Mouse (Mus musculus) cerebral cortex, adult 2 months (tissue): ENCODE measurements around the gene Plcg2.

Experiments
- WGBS: fragments of 180-500 bp; shearing (Covaris S2); methylation state at CpG from one replicate; pipeline ENCODE4 v1.1.7; 2018; 5-methylcytosine and 5-hydroxymethylcytosine counted together

Gene Plcg2

DNA sequence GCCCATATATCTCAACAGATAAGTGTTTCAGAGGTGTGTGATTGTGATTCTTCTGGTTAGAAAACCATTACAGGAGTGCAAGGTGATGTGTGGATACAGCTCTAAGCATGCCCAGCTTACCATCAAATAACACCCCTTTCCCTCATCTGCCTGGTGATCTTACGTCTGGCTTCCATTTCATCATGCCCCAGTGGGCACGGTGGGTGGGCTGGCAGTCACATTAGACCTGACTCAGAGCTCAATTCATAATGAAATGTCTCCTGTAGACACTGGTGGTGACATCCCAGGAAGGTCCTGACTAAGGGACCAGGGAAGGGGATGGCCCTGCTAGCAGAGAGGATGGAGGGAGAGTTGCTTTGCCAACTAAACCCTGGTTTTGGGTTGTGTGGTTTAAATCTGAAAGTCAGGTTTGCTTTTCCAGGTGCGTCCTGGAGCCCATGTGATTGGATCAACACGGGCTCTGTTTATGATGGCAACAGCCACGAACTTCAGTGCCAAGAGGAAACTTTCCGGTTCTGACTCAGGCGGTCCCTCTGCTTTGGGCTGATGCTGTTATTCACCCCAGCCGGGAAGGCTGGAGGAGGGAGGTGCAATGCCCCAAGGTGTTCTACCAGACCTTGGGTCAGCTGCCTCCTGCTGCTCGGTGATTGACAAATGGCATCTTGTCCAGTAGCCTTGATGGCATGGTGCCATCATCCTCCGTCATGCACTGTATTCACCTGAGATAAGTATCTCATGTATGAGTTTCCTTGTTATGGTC is 9.7 kb upstream of the Plcg2 start:
- WGBS = 75% methylated on average over 10 of the region's 10 CpGs

DNA sequence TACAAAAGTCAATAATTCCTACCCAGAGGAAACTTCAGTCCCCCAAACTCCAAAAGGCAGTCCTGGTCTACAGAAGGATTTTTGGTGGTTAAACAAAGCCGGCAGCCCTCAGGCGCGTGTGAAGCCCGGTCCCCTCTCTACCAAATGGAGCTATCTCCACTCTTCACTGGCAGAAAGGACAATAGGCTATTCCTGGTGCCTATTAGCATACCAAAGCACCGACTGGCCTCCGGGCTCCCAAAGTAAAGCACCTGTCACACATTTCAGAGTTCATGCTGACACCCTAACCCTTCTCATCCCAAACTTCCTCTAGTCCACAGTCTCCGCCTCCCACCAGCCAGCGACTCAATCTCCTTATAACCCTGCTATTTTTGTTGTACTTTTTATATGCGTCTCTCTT is 4.5 kb upstream of the Plcg2 start:
- 48% methylated on average over 9 of the region's 9 CpGs for WGBS

DNA sequence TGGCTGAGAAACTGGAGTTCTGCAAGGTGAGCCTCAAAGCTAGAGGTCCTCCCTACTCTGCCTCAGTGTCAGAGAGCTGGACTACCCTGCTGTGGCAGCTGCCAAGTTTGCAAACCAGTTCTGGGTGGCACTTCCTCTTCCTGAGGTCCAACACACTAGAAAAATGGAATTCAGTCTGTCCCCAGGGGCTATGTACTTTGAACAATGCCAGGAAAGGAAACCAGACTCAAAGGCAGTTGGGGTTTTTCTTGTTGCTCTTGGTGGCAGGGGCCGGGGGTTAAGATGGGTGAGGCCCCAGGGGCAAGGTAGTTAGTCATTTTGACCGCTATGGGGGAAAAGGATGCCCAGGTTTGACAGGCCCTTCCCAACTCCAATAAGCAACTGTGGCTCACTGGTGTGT is 3.2 kb upstream of the Plcg2 start:
- 75% methylated on average over 2 of the region's 2 CpGs for WGBS

DNA sequence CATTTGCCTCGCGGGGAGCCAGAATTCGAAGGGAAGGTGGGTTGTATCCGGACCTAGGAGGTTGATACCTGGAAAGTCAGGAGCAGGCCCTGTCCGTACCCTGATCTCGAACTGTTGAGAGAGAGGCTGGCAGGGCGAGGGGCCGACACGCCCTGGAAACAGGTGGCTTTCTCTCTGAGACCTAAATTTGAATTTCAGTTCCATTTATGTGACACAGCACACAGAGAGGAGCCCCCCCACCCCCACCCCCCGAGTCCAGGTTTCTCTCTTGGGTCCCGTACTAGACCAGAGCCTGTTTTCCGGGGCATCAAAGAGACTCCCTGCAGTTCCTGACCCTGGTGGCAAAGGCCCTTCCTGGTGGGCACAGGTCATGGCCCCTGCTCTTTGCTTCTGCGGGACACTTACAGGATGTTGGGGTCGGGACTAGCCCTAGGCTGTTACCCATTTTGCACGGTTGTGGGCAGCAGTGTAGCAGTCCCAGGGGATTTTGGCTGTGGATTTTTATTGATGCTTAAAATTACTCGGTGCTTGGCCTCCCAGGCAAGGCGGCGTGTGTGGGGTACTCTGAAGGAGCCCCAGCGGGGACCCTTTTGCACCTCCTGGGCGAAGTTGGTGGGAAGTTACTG is 937 bp downstream of the Plcg2 start:
- WGBS = 32% methylated on average over 20 of the region's 20 CpGs

DNA sequence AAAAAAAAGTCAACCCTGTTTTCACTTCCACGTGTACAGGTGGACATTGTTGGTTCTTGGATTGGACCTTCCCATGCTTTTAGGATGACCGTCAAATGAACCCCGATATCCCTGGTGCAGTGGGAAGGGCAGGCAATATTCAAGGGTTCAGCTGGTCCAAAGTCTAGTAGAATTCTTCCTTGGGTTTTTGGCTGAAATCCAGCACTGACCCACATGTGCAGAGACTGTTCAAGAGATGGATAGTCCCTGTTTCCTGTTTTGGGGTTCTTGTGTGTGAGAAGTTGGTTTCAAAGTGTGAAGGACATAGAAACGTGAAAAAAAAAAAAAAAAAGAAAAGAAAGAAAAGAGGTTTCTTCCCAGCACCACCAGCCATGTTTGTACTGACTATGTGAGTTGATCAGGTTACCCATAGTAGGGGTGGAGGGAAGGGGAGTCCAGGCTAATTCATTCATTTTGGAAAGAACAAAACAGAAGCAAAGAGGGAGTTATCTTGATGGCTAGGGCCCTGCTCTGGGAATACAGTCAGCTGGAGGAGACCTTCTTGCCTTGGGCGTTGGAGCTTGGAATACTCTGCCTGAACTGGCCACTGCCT is 2.2 kb downstream of the Plcg2 start:
- 78% methylated on average over 5 of the region's 5 CpGs for WGBS

DNA sequence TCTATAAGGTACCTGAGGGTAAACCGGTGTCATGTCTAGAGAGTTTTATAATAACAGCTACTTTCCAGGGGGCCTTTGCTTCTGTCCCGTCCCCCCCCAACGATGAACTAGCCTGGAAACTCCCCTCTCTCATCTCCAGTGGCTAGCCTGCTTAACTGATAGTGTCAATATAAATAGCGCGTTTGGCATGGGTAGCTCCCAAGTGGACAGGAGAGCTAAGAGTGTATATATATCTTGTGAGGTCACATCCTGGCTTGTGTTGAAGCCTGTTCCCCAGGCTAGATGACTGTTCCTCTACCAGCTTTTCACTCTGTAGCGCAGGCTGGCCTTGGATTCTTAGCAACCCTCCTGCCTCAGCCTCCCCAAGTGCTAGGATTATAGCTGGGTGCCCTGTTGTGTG is 3.2 kb downstream of the Plcg2 start:
- WGBS = 93% methylated on average over 6 of the region's 6 CpGs

DNA sequence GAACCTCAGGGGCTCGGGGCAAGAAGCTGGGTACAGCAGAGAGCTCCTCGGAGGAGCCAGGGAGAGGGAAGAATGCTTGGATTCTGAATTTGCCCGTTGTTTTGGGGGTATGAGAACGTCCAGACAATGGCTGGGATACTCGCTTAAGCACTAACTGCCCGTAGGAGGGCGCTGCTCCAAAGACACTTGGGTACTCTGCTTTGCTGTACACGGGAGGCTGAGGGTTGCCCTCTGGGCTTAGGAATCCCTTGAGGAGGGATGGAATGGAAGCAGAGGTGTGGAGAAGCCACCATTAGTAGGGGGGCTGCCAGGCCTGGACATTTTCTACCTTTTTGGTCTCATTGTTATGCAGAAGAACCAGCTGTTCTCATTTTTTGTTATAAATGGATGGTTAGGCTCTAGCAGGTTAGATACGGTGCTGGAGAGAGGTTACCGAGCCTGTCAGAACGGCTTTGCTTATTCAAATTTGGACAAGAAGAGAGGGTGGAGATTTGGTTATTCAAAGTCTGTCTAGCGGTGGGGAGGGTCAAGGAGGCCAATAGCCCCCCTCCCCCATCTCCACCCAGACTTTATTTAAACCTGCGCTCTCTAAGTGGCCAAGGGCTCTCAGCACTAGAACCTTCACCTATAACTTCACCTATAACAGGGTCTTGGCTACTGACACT is 5.4 kb downstream of the Plcg2 start:
- WGBS = 78% methylated on average over 13 of the region's 13 CpGs

DNA sequence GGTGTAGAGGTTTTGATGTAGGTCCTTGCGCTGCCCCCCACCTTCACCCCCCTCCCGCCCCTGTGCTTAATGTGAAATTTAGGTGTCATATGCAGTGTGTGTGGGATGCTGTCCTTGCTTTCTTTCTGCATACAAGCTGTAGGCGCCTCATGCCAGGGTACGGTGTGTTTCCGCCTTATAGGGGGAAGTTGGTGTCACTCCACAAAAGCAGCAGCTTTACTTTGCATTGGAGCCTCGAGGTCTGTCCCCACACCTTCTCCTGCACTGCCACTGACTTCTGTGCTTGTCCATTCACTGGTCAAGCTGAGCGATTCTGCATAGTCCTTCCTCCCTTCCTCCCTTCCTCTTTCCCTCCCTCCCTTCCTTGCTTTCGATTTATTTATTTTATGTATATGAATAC is 9.6 kb downstream of the Plcg2 start:
- WGBS = 85% methylated on average over 8 of the region's 8 CpGs

DNA sequence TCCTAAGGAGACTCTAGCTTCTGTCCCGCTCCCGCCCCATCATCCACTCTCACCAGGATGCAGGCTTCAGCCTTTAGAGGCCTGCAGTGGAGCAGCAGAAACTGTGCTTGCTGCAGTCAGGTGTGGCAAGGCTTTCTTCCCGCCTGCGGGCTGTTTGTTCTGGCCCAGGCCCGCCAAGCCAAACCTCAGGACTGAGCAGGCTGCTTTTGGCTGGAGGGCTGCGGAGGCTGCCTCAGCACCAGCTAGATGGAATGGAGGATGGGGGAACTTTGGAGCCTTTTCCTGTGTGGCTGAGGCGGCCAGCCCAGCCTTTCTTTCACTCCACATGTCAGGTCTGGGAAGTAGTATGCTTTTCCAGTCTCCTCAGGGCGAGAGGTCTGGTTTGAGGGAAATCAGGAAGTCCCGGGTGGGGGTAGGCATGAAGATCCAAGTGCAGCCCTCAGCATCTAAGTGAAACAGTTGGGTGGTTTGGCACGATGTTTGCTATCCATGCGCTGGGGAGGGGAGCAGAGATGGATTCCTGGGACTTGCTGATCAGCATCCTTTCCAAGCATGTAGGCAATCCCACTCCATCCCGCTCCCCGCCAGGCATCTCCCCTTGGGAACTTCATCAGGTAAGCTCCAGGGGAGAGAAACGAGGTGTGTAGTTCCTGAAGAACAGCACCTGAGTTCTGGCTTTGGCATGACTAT is 18.9 kb downstream of the Plcg2 start:
- WGBS = 67% methylated on average over 14 of the region's 14 CpGs

DNA sequence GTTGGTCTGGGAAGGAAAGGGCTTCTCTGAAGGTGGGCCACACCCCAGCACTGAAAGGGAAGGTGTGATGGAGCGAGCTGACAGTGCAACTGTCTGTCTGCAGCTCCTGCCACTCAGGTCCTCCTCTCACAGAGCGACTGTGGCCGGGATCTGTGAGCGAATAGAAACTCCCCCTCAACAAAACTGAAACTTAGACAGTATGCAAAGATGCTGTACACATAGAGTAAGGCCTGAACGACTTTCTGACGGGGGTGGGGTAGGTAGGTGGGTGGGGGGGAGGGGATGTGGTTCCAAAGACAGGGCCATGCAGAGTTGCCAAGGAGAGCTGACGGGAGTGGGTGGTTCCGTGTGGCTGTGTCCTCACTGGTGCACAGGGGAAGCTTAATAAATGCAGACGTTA is 19.8 kb downstream of the Plcg2 start:
- WGBS = 54% methylated on average over 9 of the region's 9 CpGs

DNA sequence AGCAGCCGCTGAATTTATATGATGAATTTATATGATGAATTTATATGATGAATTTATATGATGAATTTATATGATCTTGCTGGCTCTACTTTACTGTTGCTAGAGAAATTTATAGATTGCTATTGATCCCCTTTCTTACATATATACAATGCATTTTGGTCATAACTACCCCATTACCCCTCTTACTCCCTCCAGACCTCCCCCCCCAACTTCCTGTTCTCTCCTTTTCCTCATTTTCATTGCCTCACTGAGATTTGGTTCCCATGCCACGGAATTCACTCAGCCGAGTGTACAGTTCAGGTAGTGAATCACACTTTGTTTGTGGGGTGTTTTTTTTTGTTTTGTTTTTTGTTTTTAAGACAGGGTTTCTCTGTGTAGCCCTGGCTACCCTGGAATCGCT is 20.8 kb downstream of the Plcg2 start:
- 80% methylated on average over 4 of the region's 4 CpGs for WGBS

DNA sequence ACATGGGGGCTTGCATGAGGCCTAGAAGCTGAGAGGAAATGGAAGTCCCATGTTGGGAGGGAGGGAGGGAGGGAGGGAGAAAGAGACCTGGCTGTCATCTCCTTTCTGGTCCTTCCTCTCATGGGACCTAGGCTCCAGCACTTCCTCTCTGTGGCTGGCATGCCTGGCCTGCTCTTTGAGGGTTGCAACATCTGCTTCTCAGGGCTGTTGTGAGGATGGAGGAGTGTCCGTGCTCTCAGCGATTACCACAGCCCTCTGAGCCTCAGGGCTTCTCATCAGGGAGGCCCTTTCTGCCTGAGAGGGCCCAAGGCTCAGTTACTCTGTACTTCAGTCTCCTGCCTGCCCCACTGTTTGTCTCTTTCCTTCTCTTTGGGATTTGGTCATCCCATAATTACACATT is 28.1 kb downstream of the Plcg2 start:
- 71% methylated on average over 2 of the region's 2 CpGs for WGBS

DNA sequence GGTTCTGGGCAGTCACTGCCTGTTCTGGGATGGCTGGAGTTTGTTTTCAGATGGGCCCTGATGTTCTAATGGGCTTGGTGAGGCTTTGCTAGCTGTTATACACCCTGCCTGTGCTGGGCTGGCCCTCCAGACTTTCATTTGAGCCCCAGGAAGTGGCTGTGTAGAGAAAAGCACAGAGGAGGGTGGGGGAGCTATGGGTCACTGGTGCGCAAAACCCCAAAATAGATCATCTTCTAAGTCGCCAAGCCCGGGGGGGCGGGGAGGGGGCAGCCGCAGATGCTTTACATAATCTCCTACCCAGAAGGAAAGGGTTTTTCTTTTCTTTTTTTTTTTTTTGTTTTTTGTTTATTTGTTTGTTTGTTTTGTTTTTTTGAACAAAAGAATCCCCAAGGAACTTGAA is 29.9 kb downstream of the Plcg2 start:
- WGBS = 69% methylated on average over 5 of the region's 5 CpGs

DNA sequence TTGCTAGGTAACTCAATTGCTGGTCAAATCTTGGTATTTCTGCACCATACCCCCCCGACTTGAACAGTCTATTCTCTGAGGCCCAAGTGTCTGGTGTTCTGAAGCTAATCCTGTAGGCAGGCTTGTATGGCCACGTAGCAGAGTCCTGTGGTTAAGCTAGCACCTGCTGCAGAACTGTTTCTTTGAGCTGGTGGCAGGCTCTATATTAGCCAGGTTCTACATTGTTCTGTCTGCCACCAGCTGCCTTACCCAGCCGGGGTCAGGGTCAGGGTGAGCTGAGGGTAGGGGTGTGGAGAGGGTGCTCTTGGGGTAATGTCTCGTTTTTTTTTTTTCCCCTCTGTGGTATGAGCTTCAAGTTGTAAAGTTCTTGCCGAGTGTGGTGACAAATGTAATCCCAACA is 31.1 kb downstream of the Plcg2 start:
- 83% methylated on average over 5 of the region's 5 CpGs for WGBS

DNA sequence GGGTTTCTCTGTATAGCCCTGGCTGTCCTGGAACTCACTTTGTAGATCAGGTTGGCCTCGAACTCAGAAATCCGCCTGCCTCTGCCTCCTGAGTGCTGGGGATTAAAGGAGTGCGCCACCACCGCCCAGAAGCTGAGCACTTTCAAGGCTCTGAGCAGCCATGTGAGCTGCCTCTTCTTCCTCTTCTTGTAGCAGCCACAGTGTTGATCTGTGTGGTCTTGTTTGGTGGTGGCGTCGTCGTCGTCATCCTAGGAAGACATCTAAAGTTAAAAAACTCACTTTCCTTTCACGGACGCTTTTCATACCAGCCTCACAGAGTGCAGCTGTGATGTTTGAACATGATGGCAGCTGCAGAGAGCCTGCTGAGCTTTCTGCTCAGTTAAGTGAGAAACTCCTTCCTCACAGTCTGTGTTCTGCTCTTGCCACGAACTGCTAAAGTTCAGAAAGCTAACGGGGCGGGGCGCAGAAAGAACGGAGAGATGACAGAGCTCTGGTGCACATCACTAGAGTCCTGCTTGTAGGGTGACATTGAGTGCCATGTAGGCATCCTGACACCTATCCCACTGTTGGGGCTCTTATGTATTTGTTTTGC is 34.4 kb downstream of the Plcg2 start:
- 86% methylated on average over 15 of the region's 15 CpGs for WGBS

DNA sequence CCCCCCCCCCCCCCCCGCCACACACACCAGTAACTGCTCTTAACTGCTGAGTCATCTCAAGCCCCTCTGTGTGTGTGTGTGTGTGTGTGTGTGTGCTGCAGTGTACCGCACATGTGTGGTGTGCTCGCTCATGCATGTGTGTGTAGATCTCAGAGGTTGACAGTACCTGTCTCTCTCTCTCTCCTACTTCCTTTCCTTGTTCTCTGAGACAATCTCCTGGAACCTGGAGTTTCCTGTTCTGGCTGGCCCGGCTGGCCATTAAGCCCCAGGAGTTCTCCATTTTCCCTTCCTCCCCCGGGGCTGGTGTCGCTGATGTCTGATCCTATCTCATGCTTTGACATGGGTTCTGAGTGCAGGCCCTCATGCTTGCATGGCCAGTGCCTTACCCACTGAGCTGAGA is 38.8 kb downstream of the Plcg2 start:
- WGBS = 77% methylated on average over 6 of the region's 6 CpGs

DNA sequence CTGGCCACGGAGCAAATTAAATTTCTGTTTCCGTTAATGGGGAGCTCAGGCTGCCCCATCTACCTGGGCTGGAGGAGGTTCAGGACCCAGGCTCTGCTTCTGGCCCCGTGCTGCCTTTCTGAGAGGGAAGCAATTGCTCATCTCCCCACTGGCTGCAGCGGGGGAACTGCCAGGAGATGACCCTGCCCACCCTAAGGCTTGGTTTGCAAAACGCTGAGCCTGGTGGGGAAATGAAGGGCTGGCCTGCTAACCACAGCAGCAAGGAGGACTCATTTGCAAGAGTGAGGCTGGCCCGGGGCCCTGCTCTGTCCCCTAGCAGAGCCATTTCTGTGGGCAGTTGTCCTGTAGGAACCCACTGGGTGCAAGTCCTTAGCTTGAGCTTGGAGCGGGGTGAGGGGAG is 39.7 kb downstream of the Plcg2 start:
- 86% methylated on average over 7 of the region's 7 CpGs for WGBS

DNA sequence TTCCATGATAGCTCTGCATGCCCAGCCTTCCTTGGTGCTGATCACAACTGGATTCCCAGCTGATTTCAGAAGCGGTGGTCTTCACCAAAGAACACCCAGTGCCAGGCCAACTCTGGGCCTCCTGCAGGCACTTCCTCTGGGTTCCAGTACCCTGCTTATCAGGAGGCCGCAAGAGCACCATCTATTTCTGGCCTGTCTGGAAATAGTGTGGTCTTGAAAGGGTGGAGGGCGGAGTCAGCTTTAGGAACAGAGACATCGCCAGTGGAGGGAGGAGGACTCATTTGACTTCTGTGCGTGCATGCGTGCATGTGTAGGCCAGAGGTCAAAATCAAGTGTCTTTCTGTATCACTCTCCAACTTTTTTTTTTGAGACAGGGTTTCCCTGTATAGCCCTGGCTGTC is 45.7 kb downstream of the Plcg2 start:
- 84% methylated on average over 6 of the region's 6 CpGs for WGBS

DNA sequence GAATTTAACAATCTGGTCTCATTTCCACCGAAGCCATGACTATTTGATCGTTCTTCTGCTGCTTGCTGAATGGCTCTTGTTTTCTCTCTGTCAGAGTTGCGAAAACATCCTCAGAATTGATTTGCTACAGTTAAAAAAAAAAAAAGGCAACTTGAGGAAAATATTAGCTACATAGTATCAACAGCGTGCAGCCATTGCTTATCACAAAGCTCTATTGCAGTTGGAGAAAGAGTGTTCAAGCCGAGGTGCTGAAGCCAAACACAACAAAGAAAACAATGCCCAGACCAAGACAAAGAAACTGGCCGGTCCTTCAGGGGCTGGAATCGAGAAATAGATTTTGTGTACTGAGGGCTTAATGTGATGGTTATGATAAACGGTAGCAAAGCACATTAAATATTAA is 47.0 kb downstream of the Plcg2 start:
- WGBS = 62% methylated on average over 8 of the region's 8 CpGs

DNA sequence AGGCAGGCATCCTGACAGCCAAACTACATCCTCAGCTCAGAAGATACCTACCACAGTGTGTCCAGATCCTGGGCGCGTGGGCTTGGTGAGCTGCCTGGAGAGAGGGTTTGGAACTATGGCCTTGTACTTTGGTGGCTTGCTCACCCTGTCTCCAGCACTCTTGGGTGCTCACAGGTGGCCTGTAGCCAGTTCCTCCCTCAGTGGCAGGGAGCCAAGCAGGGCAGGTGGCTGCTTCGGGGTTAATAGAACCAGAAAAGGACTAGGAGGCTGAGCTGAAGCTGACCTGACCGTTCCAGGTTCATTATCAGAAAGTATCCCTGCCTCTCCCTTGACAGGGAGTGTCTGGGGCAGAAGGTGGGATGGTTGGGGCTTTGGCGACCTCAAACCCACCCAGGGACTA is 48.3 kb downstream of the Plcg2 start:
- WGBS = 83% methylated on average over 5 of the region's 5 CpGs

DNA sequence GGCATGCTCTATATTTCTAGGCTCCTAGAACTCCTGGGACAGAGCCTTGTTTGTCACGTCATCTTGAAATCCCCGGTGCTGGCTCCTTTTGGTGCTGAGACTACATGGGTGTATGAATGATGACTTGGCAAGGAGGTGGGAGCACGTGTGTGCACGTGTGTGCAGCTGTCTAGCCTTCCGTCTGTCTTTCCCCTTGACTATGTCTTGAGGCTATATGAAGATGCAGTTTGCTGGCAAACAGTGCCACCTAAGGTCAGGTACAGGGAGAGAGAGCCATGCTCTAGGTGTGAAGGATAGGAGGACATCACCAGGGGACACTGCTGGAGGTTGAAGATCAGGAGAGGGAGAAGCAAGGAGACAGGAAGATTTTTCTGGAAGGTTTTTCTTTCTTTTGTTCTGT is 49.9 kb downstream of the Plcg2 start:
- 82% methylated on average over 5 of the region's 5 CpGs for WGBS

DNA sequence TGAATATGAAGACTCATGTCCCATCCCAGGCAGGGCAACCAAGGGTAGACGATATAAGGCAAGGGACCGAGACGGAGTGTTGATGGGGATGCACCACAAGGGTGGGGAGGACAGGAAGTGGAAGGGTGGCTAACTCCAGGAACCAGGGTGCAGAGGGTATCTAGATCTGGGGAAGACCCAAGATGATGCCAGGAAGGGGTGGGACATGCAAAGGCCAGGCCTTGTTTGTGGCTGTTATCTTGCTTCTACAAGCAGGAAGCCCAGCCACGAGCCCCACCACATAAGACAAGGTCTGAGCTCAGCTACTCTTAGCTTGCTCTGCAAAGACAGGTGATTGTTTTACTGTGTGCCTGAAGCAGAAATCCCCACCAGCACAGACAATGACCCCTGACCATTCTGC is 50.4 kb downstream of the Plcg2 start:
- 75% methylated on average over 4 of the region's 4 CpGs for WGBS
